Mouse (Mus musculus) liver, adult 2 months (tissue): ENCODE results near the gene Ttc37. TPM values are rescaled to one million over a fixed set of nuclear protein-coding genes. Genes with fewer than 3 reads are reported as not detected.

ENCODE experiments used
- DNase-seq: peaks from one replicate; pipeline ENCODE4 v3.0.0-alpha.2; 2011; ENCODE audit warnings: low read depth, low spot score; ENCODE audit errors: extremely low read depth
- H3K27ac ChIP-seq: fragments of 200-500 bp; replicated peaks from 2 replicates; pipeline ENCODE4 v1.5.1; 2012; ENCODE audit warnings: low read depth, mild to moderate bottlenecking, control low read depth, inconsistent platforms, low read length; ENCODE audit not compliant: insufficient read depth
- H3K27me3 ChIP-seq: fragments of 200-500 bp; 2 replicates; pipeline ENCODE4 v1.6.1; 2012; ENCODE audit warnings: mild to moderate bottlenecking, moderate library complexity, low read length, inconsistent platforms; ENCODE audit not compliant: control insufficient read depth, insufficient read depth
- H3K36me3 ChIP-seq: fragments of 200-500 bp; 2 replicates; pipeline ENCODE4 v1.6.1; 2012; ENCODE audit warnings: low read length, inconsistent platforms; ENCODE audit not compliant: control insufficient read depth, insufficient read depth
- H3K4me1 ChIP-seq: fragments of 200-500 bp; 2 replicates; pipeline ENCODE4 v1.6.1; 2011; ENCODE audit warnings: low read length; ENCODE audit not compliant: control insufficient read depth, insufficient read depth
- H3K4me3 ChIP-seq: fragments of 200-500 bp; 2 replicates; pipeline ENCODE4 v1.5.1; 2011; ENCODE audit warnings: low read depth, mild to moderate bottlenecking, control low read depth, low read length, moderate library complexity; ENCODE audit not compliant: insufficient read depth
- H3K79me2 ChIP-seq: fragments of 200-500 bp; 2 replicates; pipeline ENCODE4 v1.6.1; 2012; ENCODE audit warnings: inconsistent platforms, mild to moderate bottlenecking, low read length, moderate library complexity; ENCODE audit not compliant: control insufficient read depth, insufficient read depth
- H3K9ac ChIP-seq: fragments of 200-500 bp; 2 replicates; pipeline ENCODE4 v1.6.1; 2012; ENCODE audit warnings: low read depth, mild to moderate bottlenecking, control low read depth, inconsistent platforms, low read length
- CTCF ChIP-seq: fragments of 200-500 bp; IDR thresholded peaks from 2 replicates; pipeline ENCODE4 v1.5.1; 2011; ENCODE audit warnings: low read depth, low read length, control low read depth
- POLR2A ChIP-seq: fragments of 200-500 bp; IDR thresholded peaks from 2 replicates; pipeline ENCODE4 v1.6.1; 2011; ENCODE audit warnings: low read length, control low read depth; ENCODE audit not compliant: insufficient read depth; ENCODE audit errors: extremely low read depth
- WGBS: fragments of 180-500 bp; shearing (Covaris S2); methylation state at CpG from one replicate; pipeline ENCODE4 v1.1.7; 2018; 5-methylcytosine and 5-hydroxymethylcytosine counted together
- polyA plus RNA-seq: library from polyadenylated mRNA; depleted of rRNA; stranded (reverse); fragments of >200 nt; gene quantifications from 2 replicates; pipeline ENCODE4 v1.2.3, GENCODE M21; 2012; rRNA removed
- total RNA-seq: library from RNA; depleted of rRNA; stranded (reverse); fragments of >200 nt; gene quantifications from 2 replicates; pipeline ENCODE4 v1.2.3, GENCODE M21; 2014; rRNA removed

Ttc37 gene
- total and polyA plus RNA-seq, 2 experiments, result 4.8 to 14.5 TPM

GRCm38 (mm10) chr13:76197297-76197848 is 98.8 kb downstream of the Ttc37 start:
- Histone ChIP-seq H3K4me1 (no peaks in the 10 kb centered on the region), H3K79me2 (no peaks in the 10 kb centered on the region), H3K9ac (no peak overlapping the region), H3K27me3 (no peaks in the 10 kb centered on the region), H3K27ac (no peak overlapping the region), H3K4me3 (no peak overlapping the region), H3K36me3 (peaks cover 12% of the 10 kb centered on the region)
- 91% methylated on average over 3 of the region's 3 CpGs for WGBS
- no peak for TF ChIP-seq CTCF
- TF ChIP-seq POLR2A, result no peak
- no peak for DNase-seq

GRCm38 (mm10) chr13:76199943-76200342 is 101.4 kb downstream of the Ttc37 start:
- Histone ChIP-seq H3K4me1 (no peaks in the 10 kb centered on the region), H3K79me2 (no peaks in the 10 kb centered on the region), H3K9ac (no peak overlapping the region), H3K27me3 (no peaks in the 10 kb centered on the region), H3K36me3 (peaks cover 6% of the 10 kb centered on the region), H3K4me3 (no peak overlapping the region), H3K27ac (no peak overlapping the region)
- WGBS, result 87% methylated on average over 4 of the region's 4 CpGs
- TF ChIP-seq CTCF (no peak), POLR2A (no peak)
- no peak for DNase-seq

- 81% methylated on average over 2 of the region's 2 CpGs for WGBS
- Histone ChIP-seq H3K4me3 (no peak overlapping the region), H3K9ac (no peak overlapping the region), H3K27ac (no peak overlapping the region), H3K27me3 (no peaks in the 10 kb centered on the region), H3K36me3 (no peaks in the 10 kb centered on the region), H3K79me2 (no peaks in the 10 kb centered on the region), H3K4me1 (no peaks in the 10 kb centered on the region)
- DNase-seq, result no peak
- TF ChIP-seq CTCF, result no peak
- TF ChIP-seq POLR2A, result no peak
Observed at GRCm38 (mm10) chr13:76214928-76215327, 116.4 kb downstream of the Ttc37 start.

GRCm38 (mm10) chr13:76215397-76215796 is 116.9 kb downstream of the Ttc37 start:
- Histone ChIP-seq H3K79me2 (no peaks in the 10 kb centered on the region), H3K4me1 (no peaks in the 10 kb centered on the region), H3K9ac (no peak overlapping the region), H3K4me3 (no peak overlapping the region), H3K27me3 (no peaks in the 10 kb centered on the region), H3K27ac (no peak overlapping the region), H3K36me3 (no peaks in the 10 kb centered on the region)
- peak; percentile 9 for DNase-seq
- TF ChIP-seq POLR2A (no peak), CTCF (no peak)
- WGBS, result 50% methylated on average over 2 of the region's 2 CpGs

Other genes starting within 250 kb of the Ttc37 start
- 4.3 and 8.5 TPM in 2 replicates for gene Rhobtb3, start 154.8 kb upstream of the Ttc37 start, total RNA-seq
- gene Rhobtb3, start 154.8 kb upstream of the Ttc37 start, polyA plus RNA-seq, result 1.6 and 1.7 TPM in 2 replicates
- not detected in 2 replicates for gene Spata9, start 131.6 kb upstream of the Ttc37 start, total RNA-seq
- not detected in 2 replicates for gene Spata9, start 131.6 kb upstream of the Ttc37 start, polyA plus RNA-seq
- gene Rfesd, start 80.0 kb upstream of the Ttc37 start, total RNA-seq, result 10.7 and 15.1 TPM in 2 replicates
- gene Rfesd, start 80.0 kb upstream of the Ttc37 start, polyA plus RNA-seq, result 4.1 and 6.2 TPM in 2 replicates
- not detected in 2 replicates for gene Gpr150, start 41.7 kb upstream of the Ttc37 start, total RNA-seq
- gene Gpr150, start 41.7 kb upstream of the Ttc37 start, polyA plus RNA-seq, result not detected in 2 replicates
- 6.4 and 7.7 TPM in 2 replicates for gene Arsk, start 74 bp upstream of the Ttc37 start, total RNA-seq
- 2.7 TPM in 2 replicates for gene Arsk, start 74 bp upstream of the Ttc37 start, polyA plus RNA-seq
- not detected in 2 replicates for gene Fam81b, start 206.3 kb downstream of the Ttc37 start, total RNA-seq
- gene Fam81b, start 206.3 kb downstream of the Ttc37 start, polyA plus RNA-seq, result not detected in 2 replicates